Mouse (Mus musculus): ENCODE measurements around the gene Gm28308.

The Gm28308 gene

DNA sequence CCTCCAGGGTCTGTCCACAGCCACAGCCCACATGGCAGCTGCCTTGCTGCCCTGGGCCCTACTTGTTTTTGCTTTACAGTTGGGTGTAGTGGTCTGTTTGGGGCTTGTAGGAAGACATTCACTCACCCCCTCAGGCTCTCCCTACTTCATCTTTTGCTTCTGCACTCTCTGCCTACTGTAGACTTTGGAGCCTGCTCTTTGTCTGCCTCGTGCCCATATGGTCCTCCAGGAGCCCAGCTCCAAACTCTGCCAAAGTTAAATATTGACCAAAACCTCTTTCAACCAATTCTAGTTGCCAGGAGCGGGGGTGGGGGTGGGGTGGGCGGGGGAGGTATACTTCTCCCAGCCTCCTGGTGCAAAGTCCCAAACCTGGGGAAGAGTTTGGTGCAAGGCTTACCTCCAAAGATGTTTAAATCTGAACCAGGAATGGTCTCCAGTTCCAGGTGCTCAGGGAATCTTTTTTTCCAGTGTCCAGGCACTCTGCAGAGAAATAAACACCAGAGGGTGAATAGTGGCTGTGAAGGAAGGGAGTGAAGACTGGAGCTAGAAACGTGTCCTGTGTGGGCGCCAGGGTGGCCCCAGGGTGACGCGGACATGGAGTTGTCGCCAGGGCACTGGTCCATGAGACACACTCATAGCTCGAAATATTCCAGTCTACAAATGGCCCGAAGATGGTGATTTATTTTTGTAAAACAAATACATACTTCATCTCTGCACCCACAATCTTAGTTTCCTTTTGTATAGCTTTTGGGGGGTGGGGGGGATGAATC is 29.6 kb downstream of the Gm28308 start:
- no peak for DNase-seq (ENCODE audit: low spot score)

DNA sequence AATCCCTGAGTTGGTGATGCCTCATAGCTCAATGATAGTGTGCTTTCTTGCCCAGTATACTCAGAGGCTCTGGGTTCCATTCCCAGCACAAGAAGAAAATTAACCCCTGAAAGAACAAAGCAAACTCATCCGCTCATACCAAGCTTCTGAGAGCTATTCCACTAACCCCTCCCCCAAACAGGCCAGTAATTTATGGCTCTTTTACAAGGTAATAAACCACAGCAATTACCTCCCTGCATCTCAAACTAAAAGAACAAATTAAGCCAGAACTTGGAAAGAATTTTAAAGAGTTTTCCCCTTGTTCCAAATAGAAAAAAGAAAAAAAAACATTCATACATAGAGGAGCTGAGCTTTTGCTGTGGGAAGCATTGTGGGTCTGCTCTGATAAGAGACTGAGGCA is 30.3 kb downstream of the Gm28308 start:
- no peak for DNase-seq (ENCODE audit: low spot score)

DNA sequence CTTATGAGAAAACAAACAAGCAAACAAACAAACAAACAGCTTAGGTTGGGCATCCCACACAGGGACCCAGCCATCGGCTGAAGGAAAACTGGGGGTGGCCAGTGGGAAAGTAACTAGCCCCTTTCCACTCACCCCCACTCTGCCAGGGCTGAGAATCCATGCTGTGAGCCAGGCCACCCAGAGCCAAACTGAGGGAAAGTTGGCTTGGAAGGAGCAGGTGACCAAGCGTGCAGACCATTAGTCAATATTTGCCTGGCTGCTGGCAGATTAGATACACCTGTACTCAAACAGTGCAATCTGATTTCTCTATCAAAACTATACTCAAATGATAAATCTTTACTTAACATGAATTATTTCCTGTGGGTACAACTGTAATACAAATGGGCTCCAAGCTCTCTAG is 31.1 kb downstream of the Gm28308 start:
- DNase-seq (ENCODE audit: low spot score), result no peak

DNA sequence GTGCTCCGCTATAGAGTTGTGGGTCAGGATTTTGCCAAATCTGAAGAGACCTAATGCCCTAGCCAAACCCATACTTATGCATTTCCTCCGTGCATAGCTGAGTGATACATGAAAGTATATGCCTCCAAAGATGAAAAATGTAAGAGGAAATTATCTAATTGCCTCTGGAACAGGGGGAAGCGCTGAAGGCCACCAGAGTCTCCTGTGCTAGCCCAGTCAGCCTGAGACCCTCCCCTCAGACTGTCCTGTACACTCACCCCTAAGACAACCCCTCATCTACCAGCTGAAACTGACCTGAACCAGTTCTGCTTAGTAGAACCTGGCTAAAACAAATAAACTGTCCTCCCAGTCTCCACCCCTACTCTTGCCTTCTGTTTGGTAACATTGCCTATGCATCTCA is 32.4 kb downstream of the Gm28308 start:
- DNase-seq (ENCODE audit: low spot score), result no peak

DNA sequence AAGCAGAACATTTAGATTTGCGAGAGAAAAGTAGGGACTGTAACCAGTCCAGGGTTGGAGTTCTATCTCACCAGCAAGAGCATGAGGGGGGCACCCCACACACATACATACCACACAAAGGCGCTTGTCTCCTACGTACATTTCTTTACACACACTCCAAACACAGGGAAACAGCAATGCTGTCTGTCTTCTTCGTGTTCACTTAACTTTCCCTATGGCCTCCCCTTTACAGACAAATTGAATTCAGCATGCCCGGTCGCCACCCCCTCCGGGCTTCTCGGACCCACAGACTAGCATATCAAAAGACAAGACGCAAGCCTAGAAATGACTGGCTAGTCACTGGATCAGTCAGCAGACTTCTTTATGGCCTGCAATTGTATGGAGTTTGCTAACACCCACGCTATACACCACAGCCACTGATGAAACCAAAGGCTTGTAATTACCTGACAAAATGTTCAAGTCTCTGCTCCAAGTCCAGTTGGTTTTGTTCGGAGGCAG is 32.9 kb downstream of the Gm28308 start:
- no peak for DNase-seq (ENCODE audit: low spot score)

DNA sequence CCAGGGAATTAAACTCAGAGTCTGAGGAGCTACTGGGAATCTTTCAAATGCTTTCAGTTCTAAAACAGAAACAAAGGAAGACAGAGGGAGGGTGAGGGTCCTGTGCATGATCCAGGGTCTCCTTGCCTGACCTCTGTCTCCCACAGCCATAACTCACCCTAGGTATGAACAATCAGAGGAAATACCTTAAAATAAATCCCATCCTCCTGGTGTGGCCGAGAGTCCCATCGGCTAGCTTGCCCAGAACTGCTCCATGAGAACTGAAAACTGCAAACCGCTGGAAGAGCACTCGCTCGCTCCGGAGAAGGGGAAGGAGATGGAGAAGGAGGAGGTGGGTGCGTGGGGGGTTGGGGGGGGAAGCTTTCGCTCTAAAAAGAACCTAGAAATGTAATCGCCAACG is 33.4 kb downstream of the Gm28308 start:
- DNase-seq (ENCODE audit: low spot score), result no peak

DNA sequence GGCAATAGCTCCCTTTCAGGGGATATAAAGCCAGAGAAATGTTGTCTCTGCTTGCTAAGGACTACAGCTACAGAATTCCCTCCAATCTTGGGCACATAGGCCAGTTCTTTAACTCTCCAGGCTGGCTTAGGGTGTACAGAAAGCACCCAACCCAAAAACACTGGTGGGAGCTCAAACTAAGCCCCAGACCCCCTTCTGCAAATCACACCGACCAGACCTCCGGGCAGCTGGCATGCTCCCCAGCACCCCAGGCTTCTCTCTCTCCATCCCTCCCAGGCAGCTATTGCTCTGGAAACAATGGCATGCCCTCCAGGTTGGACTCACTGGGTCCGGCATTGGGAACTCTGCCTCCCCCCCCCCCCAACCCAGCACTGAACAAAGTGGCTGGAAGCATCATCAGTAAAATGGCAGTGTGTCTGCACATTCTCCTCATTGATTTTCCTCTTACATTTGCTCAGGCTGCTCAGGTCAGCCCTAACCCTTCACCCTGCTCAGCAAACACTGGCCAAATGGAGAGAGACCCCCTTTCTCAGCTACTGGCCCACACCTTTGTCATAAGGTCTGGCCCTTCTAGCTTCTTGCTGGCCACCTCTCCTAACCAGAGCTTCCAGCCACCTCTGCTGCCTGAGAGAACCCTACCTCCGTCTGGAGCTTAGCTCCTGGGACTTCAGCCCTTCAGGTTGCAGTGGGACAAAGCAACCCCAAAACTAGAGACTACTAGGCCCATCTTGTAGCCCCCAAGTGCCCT is 34.0 kb downstream of the Gm28308 start:
- no peak for DNase-seq (ENCODE audit: low spot score)

DNA sequence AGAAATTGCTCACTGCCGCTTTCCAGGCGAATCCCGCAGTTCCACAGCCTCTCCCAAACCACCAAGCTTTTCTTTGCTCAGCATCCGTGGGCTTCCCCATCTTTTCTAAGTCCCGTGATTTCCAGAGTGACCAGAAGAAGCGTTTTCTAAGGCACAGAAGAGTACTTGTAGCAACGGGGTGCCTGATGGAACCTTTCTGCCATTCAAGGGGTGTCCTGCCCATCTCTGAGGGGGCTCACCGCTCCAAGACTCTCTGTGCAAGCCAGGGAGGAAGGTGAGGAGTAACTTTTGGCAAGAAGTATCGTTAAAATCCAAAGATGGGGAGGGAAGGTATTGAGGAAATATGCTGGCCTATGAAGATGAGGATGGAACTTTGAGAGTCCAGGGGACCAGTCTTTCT is 35.3 kb downstream of the Gm28308 start:
- DNase-seq (ENCODE audit: low spot score), result no peak

DNA sequence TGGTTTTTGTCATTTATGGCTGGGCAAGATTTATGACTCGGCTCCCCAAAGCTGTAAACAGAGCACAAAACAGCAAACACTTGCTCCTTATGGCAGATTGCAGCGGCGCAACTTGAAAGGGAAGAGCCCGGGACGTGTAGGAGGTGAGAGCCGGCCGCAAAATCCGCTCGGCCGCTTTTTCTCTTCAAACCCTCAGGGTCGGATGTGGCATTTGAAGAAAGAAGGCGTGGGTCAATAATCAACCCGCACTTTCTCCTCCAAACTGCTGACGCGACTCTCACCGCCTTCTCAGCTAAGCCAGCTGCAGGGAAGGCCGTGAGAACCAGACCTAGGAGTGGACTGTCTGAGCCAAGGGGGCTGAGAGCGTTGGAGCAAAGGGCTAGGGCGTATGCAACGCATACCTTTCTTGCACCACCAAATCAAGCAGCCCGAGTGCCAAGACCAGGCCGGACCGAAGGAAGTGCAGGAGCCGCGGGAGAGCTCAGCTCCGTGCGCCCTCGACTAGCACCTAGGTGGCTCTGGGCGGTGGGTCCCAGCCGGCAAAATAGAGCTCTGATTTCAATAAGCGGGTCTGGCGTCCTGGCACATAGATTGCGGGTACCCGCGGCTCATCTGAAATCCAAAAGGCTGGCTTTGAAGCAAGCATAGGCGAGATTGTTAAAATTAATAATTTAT is 35.9 kb downstream of the Gm28308 start, which contains the start of gene 5730596B20Rik:
Gene 5730596B20Rik (plus strand): TSS at position 438 of the 675 bp plus-strand sequence.
- no peak for DNase-seq (ENCODE audit: low spot score)

DNA sequence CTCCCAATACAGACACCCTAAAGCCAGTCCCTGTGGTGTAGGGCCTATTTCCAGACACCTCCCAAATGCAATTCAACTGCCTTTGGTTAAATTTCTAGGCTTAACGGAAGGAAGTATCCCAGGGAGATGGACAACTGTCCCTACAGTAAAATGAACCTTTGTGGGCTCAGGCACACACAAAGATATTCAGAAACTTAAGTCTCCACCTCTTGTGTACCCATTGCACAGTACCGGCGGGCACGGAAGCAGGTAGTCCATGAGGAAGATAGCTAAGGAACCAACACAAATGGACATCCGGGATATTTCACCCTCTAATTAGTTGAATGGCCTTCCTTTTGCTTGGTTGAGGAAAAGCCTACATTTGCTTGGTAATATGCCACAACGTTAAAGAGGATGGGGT is 36.7 kb downstream of the Gm28308 start:
- no peak for DNase-seq (ENCODE audit: low spot score)

DNA sequence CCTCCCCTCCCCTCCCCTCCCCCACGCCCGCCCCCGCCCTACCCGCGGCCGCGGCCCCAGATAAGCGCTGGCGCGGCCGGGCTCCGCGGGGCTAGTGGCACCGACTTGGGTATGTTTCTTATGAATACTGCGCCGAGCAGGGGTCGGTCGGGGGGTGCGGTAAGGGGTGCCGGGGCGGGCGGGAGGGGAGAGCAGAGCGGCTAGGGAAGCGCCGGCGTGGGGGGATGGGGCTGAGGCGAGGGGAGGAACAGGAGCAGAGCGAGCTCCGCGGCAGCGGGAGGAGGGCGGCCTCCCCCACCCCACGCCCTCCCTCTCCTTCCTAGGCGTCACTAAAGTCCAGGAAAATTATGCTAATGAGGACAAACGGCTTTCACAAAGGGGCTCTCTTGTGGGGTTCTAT is 37.3 kb downstream of the Gm28308 start:
- no peak for DNase-seq (ENCODE audit: low spot score)

DNA sequence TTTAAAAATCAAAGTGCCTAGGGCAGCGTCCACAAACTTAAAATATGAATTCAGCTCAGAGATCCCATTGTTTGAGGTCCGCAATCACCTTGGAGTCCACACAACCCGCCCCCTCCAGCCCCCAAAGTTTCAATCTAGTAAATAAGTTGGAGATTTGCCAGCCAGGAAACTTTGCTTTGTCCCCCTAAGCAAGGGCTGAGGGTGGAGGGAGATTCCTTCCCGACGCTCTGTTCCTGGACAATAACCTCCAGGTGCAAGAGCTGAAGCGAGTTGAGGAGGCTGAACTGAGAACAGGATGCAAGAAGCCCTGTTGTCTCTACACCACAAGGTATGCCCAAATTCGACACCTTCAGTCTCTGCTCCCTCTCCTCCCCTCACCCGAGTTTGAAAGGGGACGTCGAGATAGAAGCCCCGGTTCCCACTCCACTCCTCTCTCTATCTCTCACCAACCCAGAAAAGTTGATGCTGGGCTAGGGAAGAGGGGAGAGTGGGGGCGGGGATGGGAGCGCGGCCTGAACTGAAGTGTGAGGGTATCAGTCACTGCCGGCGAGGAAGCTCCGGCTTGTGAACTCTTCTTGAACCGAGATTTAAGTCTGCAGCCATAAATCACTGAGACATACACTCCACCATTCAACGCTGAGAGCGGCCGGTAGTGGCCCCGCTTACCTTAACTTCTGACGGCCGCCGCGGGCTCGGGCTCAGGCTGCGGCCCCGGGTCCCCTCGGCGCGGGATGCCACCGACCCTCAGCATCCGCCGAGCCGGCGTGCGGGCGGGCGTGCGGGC is 38.0 kb downstream of the Gm28308 start:
- DNase-seq (ENCODE audit: low spot score), result peak; percentile 32

DNA sequence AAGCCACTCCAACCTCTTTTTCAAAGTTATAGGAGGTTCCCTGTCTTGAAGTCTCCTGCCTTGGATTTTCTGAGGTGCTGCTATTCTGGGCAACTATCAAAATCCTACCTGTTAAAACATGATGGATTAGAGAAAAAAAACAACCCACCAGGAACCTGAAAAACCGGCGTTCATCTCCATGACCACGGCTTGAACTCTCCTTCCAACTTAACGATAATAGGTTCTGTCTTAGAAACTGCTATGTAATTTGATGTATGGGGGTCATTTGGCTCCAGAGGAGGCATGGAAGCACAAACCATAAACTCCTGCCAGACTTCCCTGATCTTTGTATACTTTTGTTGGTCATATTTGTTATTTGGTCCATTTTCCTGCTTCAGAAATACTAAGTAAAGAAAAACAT is 39.5 kb downstream of the Gm28308 start:
- DNase-seq (ENCODE audit: low spot score), result no peak

DNA sequence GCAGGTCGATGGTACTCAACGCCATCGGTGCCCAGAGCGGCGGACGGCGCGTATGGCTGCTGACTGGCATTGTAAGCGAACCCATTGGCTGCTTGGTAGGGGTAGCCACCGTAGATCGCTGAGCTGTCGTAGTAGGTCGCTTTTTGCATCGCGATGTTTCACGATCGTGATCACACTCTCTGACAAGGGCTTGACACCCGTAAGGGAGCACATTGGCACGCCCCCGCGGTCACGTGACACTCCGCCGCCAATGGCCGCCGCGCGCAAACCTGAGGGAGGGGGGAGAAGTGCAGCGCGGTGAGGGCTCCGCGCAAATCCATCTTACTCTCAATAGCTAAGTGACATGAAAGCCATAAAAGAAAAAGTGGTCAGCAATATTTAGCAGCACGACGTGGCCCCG is 40.6 kb downstream of the Gm28308 start:
- DNase-seq (ENCODE audit: low spot score), result no peak

DNA sequence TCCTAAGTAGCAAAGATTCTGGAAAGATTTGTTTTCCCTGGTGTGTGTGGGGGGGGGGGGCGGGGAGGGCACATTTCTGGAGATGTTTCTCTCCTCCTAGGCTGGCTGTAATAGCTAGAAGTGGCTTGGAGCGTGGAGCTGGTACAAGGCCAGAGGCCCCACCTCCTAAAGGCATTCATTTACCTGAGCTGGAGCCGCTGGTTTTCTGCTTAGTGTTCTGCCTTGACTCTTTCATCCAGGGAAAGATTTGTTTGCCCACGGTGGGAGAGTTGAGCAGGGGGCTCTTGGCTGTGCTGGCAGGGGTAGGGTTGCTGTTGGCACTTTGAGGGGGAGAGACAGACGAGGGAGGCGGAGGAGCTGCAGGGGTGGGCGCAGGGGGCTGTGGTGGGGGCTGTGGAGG is 41.2 kb downstream of the Gm28308 start:
- no peak for DNase-seq (ENCODE audit: low spot score)

DNA sequence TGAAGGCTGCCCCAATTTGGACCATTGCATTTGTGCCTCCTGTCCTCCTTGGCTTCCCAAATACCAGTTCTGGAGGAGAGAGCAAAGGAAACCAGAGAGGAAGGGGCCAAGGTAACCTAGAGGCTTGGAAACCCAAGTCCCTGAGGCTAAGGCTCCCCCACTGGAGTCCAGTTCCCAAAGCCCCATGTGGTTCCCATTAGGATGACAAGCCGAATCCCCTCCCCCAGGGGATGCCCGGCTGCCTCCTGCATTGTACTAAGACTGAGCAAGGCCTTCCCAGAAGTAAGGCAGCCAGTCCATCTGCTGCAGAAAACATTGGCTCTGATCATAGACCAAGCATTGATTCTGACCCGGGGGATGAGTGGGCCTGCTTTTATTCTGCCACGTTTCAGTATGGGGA is 41.8 kb downstream of the Gm28308 start:
- no peak for DNase-seq (ENCODE audit: low spot score)

DNA sequence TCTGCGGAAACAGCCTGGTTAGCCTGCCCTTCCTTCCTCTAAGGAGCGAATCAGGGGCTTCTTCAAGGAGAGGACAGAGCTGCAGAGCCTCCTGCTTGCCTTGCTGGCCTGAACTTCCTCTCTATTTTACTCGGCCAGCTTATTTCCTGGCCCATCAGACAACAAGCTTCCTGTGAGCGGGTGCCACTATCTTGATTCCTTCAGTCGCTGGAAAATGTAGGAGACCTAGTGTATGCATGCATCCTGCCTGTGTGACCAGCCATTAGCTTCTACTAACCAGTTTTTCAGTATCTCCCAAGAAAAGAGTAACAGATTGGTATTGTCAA is 42.3 kb downstream of the Gm28308 start:
- no peak for DNase-seq (ENCODE audit: low spot score)

DNA sequence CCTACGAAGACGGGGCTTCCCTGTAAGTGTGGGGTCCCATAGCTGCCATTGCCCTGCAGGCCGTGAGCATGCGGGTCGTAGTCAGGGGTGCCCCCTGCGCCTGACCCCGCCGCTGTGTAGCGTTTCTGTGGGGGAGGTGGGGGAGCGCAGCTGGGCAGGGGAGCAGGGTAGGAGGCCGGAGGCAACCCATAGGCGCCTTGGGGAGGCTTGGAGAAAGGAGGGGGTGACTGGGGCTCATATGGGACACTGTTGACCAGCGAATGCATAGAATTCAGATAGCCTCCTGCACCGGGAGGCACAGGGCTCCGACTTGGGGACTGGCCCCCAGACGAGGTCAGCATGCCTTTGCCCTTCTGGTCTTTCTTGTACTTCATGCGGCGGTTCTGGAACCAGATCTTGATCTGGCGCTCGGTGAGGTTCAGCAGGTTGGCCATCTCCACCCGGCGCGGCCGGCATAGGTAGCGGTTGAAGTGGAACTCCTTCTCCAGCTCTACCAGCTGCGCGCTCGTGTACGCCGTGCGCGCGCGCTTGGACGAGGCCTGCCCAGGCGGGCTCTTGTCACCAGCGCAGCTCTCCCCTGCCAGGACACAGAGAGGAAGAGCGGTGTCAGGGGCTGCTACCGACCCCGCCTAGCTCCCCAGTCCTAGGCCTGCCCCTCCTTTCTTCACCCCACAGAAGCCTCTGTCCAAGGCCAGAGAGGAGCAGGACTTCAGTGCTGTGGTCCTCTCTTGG is 42.8 kb downstream of the Gm28308 start:
- DNase-seq (ENCODE audit: low spot score), result no peak

DNA sequence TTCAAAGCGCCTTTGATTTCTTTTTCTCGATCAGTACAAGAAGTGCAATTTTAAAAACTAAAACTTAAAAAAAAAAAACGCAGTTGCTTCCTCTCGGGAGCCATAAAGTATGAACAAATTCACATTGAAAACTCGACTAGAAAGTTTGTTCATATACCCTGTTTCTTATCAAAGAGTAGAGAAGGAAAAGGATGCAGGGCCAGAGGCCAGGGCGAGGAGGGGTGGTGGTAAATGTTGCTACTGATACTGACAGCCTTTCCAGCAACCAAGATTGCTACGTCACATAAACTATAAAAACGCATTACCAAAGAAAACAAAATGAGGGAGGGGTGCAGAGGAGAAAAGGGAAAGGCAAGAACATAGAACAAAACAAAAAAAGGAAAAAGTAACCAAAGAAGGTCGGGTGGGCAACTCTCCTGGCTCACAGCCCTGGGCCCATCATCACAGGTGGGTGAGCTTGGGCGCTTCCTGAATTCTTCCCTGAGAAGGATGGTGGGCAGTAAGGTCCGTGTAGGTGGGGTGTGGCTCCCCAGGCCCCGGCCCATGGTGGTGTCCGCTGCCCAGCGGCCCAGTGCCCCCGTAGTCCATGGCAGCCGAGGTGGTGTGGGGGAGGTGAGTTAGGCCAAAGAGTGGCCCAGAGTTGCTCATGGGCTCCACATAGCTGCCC is 43.5 kb downstream of the Gm28308 start:
- no peak for DNase-seq (ENCODE audit: low spot score)

DNA sequence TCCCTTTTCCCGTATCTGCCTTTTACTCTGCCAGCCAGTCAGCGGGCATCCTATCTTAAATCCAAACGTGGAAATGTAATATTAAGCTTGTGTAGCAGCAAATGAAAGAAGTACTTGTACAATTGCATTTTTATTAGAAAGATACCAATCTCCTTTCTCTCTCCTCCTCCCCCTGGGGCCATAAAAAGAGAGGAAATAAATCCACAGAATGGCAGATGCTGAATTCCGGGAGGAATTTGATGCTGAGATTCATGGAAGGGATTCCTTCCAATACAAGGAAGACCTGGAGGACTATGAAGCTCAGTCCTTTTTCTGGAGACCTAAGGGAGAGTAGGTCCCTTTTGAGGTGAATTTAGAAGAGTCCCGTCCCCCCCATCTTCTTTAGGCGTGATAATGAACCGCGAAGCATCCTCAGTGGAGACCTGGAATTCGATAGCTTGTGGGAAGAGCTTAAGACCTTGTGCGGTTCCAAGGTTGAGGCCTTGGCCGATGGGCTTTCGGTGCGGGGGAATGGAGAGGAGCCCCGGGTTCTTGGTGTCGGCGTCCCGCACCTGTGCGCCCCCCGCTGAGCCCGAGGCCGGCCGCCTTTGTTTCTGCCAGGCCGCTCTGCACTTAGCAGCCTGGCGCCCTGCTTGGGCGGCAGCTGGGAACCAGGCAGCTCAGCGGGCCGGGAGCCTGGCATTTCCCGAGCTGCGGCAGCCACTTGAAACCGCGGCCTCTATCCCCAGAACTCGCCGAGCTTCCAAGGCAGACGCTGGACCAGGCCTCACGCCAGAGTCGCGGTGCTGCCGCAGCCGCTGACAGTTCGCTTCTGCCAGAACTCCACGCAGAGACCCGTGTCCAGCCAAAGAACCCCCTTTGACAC is 44.7 kb downstream of the Gm28308 start:
- DNase-seq (ENCODE audit: low spot score), result no peak
